Mouse (Mus musculus) midbrain, embryonic 12.5 days (tissue): ENCODE measurements around the gene Taf3. TPM values are rescaled to one million over a fixed set of nuclear protein-coding genes. Genes with fewer than 3 reads are reported as not detected.
A peak's percentile ranks its signal among the peaks of the same experiment; 100 is the strongest.

Experiments used
- ATAC-seq: fragments of 200-750 bp; cut with Nextera tagmentation; 2 replicates; pipeline ENCODE4 v1.8.0; 2017; ENCODE audit warnings: low read depth, moderate TSS enrichment, moderate library complexity; ENCODE audit not compliant: low FRiP score
- H3K27ac ChIP-seq: fragments of 300-500 bp; sonication (generic); replicated peaks from 2 replicates; pipeline ENCODE4 v1.5.1; 2016; ENCODE audit warnings: mild to moderate bottlenecking
- H3K27me3 ChIP-seq: fragments of 300-500 bp; sonication (generic); 2 replicates; pipeline ENCODE4 v1.6.1; 2016; ENCODE audit warnings: mild to moderate bottlenecking
- H3K36me3 ChIP-seq: fragments of 300-500 bp; sonication (generic); 2 replicates; pipeline ENCODE4 v1.6.1; 2016
- H3K4me1 ChIP-seq: fragments of 300-500 bp; sonication (generic); 2 replicates; pipeline ENCODE4 v1.6.1; 2016
- H3K4me2 ChIP-seq: fragments of 300-500 bp; sonication (generic); replicated peaks from 2 replicates; pipeline ENCODE4 v1.6.1; 2016; ENCODE audit warnings: mild to moderate bottlenecking, moderate library complexity
- H3K4me3 ChIP-seq: fragments of 300-500 bp; sonication (generic); 2 replicates; pipeline ENCODE4 v1.5.1; 2016; ENCODE audit warnings: mild to moderate bottlenecking
- H3K9ac ChIP-seq: fragments of 300-500 bp; sonication (generic); replicated peaks from 2 replicates; pipeline ENCODE4 v1.6.1; 2016; ENCODE audit warnings: mild to moderate bottlenecking, moderate library complexity
- H3K9me3 ChIP-seq: fragments of 300-500 bp; sonication (generic); 2 replicates; pipeline ENCODE4 v1.6.1; 2016; ENCODE audit warnings: mild to moderate bottlenecking
- whole genome bisulfite sequencing: fragments of 180-500 bp; shearing (Covaris S2); methylation state at CpG from one replicate; pipeline ENCODE4 v1.1.7; 2016; 5-methylcytosine and 5-hydroxymethylcytosine counted together
- polyA plus RNA-seq: library from polyadenylated mRNA; unstranded; fragments of >200 nt; fragmentation: Nextera tagmentation; extraction: Ambion mirVana; gene quantifications from 2 replicates; pipeline ENCODE4 v1.2.1, GENCODE M21; 2016

Gene Taf3
- polyA plus RNA-seq, 1 experiment from 2014 or later = 18.1 TPM

DNA sequence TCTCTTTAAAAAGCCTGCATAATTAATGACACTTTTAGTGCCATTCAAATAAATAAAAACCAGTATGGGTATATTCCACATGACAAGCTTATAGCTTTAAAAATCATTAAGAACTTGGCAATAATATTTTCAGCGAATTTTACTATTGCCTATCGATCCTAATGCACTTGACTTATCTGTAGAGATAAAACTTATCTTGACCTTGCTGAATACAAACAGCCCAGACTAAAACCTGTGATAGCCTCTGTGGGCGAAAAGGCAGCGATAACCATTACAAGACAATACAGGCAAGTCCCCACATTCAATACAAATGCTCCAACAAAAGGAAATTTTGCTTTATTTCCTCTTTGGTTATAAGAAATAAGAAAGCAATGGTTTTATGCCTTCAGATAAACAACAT, 39.8 kb downstream of the Taf3 start:
- H3K4me1 ChIP-seq = no peaks in the 10 kb centered on the region
- no peak overlapping the region for H3K4me3 ChIP-seq
- H3K27me3 ChIP-seq = no peaks in the 10 kb centered on the region
- H3K36me3 ChIP-seq = no peaks in the 10 kb centered on the region
- no peak overlapping the region for H3K27ac ChIP-seq
- no peak for ATAC-seq
- H3K4me2 ChIP-seq = no peak overlapping the region
- 89% methylated on average over 4 of the region's 4 CpGs for WGBS
- no peaks in the 10 kb centered on the region for H3K9me3 ChIP-seq
- H3K9ac ChIP-seq = no peak overlapping the region

DNA sequence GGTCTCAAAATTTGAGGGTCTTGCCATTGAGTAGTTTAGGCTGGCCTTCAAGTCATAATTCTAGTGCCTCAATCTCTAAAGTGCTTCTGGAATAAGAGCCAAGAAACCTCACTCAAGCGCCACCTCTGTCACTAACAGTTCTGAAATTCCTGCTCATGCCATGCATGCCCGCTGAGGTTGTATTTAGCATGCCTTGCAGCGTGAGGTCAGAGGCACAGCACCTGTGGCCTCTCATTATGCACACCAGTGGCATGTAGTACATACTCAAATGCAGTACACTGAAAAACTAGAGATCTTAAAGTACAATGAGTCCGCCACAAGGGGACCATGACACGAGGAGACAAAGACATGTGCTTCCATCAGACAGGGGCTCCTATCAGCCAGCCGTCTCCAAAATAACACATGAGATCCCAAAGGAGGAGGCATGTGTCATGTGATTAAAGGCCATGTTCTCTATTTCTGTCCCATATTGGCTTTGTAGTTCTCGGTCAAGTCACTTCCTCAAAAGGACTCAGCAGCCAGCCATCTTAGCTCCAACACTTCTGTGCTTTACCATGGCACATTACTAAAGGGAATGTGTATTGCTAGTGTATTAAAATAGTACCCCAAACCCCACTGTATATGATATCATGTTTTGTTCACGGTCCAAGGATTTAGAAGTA, 43.3 kb downstream of the Taf3 start:
- no peaks in the 10 kb centered on the region for H3K4me1 ChIP-seq
- H3K36me3 ChIP-seq = no peaks in the 10 kb centered on the region
- no peak overlapping the region for H3K27ac ChIP-seq
- H3K4me3 ChIP-seq = no peak overlapping the region
- no peaks in the 10 kb centered on the region for H3K9me3 ChIP-seq
- no peak overlapping the region for H3K9ac ChIP-seq
- H3K27me3 ChIP-seq = no peaks in the 10 kb centered on the region
- H3K4me2 ChIP-seq = no peak overlapping the region
- ATAC-seq = 0 out of 2 replicates have a peak, but pooled peaks have one; percentile 28
- WGBS = 79% methylated on average over 8 of the region's 8 CpGs

DNA sequence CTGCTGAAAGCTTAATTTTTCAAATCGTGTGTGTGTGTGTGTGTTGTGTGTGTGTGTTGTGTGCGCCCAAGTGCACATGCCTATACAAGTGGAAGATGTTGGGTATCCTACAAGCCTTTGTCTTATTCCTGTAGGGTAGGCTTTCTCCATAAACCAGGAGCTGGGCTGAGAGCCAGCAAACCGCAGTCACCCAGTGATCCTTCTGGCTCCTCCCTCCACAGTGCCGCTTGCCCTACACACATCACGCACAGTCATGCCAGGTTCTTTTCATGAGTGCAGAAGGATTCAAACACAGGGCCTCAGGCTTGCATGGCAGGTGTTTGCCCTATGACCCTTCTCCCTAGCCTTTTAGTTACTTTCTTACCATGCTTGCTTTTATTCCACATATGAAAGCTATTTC, 45.0 kb downstream of the Taf3 start:
- 84% methylated on average over 5 of the region's 5 CpGs for WGBS
- Histone ChIP-seq H3K9me3 (no peaks in the 10 kb centered on the region), H3K27me3 (no peaks in the 10 kb centered on the region), H3K4me2 (no peak overlapping the region), H3K4me3 (no peak overlapping the region), H3K9ac (no peak overlapping the region), H3K27ac (no peak overlapping the region), H3K36me3 (no peaks in the 10 kb centered on the region), H3K4me1 (no peaks in the 10 kb centered on the region)
- no peak for ATAC-seq

DNA sequence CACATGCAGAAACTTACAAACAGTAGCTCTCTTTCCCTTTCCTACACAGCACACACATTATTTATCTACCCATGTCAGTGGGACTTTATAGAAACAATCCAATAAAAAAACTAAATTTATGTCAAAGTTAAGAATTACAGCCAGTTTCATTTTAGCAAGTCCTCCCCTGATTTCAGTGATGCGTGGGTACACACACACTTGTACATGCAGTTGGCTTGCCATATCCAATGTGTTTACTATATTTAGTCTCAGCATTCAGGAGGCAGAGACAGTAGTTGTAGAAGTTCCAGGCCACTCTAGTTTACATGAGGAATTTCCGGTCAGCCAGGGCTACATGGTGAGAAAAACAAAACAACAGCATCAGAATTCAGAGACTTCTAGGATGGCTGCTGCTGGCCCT, 46.8 kb downstream of the Taf3 start:
- Histone ChIP-seq H3K4me1 (no peaks in the 10 kb centered on the region), H3K9me3 (no peaks in the 10 kb centered on the region), H3K4me3 (no peak overlapping the region), H3K27me3 (no peaks in the 10 kb centered on the region), H3K9ac (no peak overlapping the region), H3K4me2 (no peak overlapping the region), H3K36me3 (no peaks in the 10 kb centered on the region), H3K27ac (no peak overlapping the region)
- ATAC-seq = no peak
- WGBS = 88% methylated on average over 2 of the region's 2 CpGs

DNA sequence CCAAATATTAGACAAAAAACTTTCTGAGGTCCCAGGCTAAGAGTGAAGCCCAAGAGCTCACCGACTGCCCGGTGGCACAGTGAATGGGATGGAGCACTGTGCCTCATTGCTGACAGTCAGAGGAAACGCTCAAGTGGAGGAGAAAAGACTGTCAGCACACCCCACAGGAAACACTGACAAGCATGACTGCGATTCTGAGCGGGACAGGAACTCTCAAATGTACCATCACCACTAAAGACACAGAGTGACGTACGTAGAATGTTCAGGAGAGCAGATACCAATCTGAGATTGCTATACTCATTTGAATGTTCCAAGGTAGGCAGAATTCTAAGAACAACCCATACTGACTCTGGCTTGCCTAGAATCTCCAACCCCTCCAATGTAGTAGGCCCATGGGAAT, 50.9 kb downstream of the Taf3 start:
- no peak for ATAC-seq
- no peak overlapping the region for H3K4me2 ChIP-seq

DNA sequence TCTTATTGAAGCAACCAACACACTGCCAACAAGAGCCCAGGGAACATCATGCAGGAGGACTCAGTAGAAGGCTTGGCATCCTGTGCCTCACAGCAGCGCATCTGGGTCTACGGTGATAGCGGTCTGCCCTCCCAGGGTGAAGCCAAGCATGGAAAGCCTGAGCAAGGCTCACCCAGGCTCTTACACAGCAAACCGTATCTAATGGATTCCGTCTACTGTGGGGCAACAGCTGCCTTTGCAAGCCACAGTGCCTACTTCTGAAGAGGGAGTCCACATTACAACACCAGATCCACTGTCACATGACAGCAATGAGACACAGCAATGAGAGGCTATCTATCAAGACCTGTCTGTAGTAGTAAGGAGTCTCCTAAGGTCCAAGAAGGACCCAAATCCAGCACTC, 52.3 kb downstream of the Taf3 start:
- no peak overlapping the region for H3K27ac ChIP-seq
- no peaks in the 10 kb centered on the region for H3K4me1 ChIP-seq
- H3K36me3 ChIP-seq = no peaks in the 10 kb centered on the region
- ATAC-seq = peak; percentile 45; the same call in 1 of the 2 replicates
- H3K4me2 ChIP-seq = no peak overlapping the region
- no peak overlapping the region for H3K9ac ChIP-seq
- no peaks in the 10 kb centered on the region for H3K9me3 ChIP-seq
- H3K4me3 ChIP-seq = no peak overlapping the region
- WGBS = 83% methylated on average over 5 of the region's 5 CpGs
- no peaks in the 10 kb centered on the region for H3K27me3 ChIP-seq

More for the DNA sequence above, 50.9 kb downstream of the Taf3 start:
- H3K4me1 ChIP-seq = no peaks in the 10 kb centered on the region
- no peaks in the 10 kb centered on the region for H3K27me3 ChIP-seq
- 94% methylated on average over 7 of the region's 7 CpGs for WGBS
- H3K36me3 ChIP-seq = no peaks in the 10 kb centered on the region
- no peaks in the 10 kb centered on the region for H3K9me3 ChIP-seq
- H3K9ac ChIP-seq = no peak overlapping the region
- H3K4me3 ChIP-seq = no peak overlapping the region
- H3K27ac ChIP-seq = no peak overlapping the region

DNA sequence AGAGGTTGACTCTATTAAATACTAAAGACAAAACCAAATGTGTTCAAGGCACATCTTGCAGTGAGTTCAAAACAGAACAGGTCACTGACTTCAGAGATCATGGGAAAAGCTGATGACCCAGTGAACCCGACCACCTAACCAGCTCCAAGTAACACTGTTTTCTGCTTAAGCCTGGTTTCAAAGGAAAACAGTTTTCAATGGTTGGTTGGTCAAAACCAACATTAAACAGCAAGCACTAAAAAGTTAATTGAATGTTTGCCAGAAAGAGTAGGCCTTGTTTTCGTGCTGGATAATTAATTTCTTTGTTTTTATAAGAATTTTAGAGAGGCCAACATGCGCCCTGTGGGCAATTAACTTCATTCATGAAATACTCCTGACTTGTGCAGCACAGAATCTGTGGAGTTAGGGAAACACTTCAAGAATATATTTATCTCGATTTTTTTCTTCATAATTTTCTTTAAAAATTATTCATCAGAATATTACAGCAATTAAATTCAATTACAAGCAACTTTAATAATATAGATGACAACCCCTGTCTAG, 57.6 kb downstream of the Taf3 start:
- WGBS = 37% methylated on average over 4 of the region's 4 CpGs
- H3K27me3 ChIP-seq = no peaks in the 10 kb centered on the region
- no peaks in the 10 kb centered on the region for H3K36me3 ChIP-seq
- no peak for ATAC-seq
- no peak overlapping the region for H3K4me2 ChIP-seq
- peaks cover 7% of the 10 kb centered on the region for H3K4me1 ChIP-seq
- H3K4me3 ChIP-seq = no peak overlapping the region
- no peak overlapping the region for H3K27ac ChIP-seq
- H3K9me3 ChIP-seq = no peaks in the 10 kb centered on the region
- H3K9ac ChIP-seq = no peak overlapping the region

DNA sequence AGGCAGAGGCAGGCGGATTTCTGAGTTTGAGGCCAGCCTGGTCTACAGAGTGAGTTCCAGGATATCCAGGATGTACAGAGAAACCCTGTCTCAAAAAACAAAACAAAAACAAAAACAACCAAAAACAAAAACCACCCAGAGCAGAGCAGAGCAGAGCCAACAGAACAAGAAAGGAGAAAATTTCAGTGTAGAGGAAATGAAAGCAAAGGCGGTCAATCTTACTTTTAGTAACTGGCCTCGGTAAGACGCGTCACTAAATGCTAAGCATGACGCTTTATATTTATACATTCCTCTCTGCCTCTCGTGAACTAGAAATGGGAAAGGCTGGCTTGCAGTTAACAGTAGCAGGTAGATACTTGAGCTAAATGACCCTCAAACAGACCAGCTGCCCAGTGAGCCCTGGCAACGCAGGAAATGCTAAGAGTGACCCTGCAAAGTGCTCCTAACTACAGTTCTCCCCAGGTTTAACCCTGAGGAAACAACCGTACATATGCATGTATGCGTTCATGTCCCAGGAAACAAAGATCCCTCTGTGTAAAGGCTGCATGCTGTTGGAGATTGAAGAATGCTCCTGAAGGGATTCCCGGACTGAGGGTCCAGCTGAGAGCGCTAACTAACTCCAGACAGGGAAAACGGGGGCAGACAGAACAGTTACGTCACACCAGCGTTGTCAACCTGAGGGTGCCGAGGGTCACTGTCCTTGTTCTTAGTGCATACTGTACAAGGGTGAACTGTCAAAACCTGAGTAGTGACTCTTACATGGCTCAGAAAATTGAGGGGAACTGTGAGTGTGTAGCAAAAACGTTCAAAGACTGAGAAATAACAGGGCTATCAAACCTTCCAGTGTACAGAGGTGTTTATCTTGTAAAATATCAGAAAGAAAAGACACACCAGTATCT, 58.5 kb downstream of the Taf3 start:
- Histone ChIP-seq H3K36me3 (no peaks in the 10 kb centered on the region), H3K27ac (no peak overlapping the region), H3K9ac (no peak overlapping the region), H3K4me2 (no peak overlapping the region), H3K9me3 (no peaks in the 10 kb centered on the region), H3K27me3 (no peaks in the 10 kb centered on the region), H3K4me3 (no peak overlapping the region), H3K4me1 (peaks cover 11% of the 10 kb centered on the region)
- no peak for ATAC-seq
- 76% methylated on average over 17 of the region's 17 CpGs for WGBS

DNA sequence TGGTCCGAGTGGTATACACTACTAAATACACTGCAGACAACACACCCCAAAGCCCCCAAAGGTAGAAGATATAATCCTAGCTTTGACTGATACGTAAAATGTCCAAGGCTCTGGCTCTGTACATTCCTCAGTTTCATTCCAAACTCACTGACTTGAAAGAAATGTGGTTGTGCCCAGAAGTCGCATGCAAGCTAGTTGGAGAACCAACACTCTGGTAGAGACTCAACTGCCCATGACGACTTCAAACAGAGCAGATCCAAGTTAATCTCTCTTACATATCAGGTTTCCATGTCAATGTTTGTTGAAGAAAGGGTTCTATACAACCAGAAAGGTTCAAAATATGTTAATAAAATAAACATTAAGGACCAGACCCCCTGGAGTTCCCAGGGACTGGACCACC, 60.1 kb downstream of the Taf3 start:
- H3K4me3 ChIP-seq = no peak overlapping the region
- WGBS = 84% methylated on average over 4 of the region's 4 CpGs
- no peaks in the 10 kb centered on the region for H3K36me3 ChIP-seq
- no peaks in the 10 kb centered on the region for H3K9me3 ChIP-seq
- no peak overlapping the region for H3K27ac ChIP-seq
- H3K4me2 ChIP-seq = no peak overlapping the region
- H3K9ac ChIP-seq = no peak overlapping the region
- H3K27me3 ChIP-seq = no peaks in the 10 kb centered on the region
- no peak for ATAC-seq
- H3K4me1 ChIP-seq = peaks cover 11% of the 10 kb centered on the region

DNA sequence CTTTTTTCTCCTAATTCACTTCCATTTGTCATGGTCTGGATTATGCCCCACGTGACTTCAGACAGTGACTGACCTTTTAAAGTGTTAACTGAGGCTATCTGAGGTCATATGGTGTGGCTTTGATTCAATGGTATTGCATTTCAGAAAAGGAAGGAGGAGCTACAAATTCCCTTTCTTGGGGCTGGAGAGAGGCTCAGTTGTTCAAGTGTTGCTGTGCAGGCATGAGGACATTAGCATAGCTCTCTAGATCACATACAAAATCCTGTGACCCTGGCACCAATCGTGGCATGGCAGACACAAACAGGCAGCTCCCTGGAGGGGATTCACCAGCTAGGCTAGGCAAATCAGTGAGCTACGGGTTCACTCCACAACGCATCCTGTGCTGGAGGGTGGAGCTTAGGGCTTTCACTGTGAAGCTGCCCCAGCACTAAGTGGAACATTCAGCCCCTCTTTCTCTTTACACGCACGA, 62.4 kb downstream of the Taf3 start:
- peak overlapping the region; percentile 16 for H3K4me2 ChIP-seq
- 4% methylated on average over 6 of the region's 6 CpGs for WGBS
- peak overlapping the region; percentile 32; the same call in 1 of the 2 replicates for H3K27ac ChIP-seq
- H3K4me1 ChIP-seq = peaks cover 14% of the 10 kb centered on the region
- H3K9me3 ChIP-seq = no peaks in the 10 kb centered on the region
- no peaks in the 10 kb centered on the region for H3K27me3 ChIP-seq
- no peak overlapping the region for H3K9ac ChIP-seq
- H3K36me3 ChIP-seq = no peaks in the 10 kb centered on the region
- ATAC-seq = peak; percentile 85
- no peak overlapping the region for H3K4me3 ChIP-seq

DNA sequence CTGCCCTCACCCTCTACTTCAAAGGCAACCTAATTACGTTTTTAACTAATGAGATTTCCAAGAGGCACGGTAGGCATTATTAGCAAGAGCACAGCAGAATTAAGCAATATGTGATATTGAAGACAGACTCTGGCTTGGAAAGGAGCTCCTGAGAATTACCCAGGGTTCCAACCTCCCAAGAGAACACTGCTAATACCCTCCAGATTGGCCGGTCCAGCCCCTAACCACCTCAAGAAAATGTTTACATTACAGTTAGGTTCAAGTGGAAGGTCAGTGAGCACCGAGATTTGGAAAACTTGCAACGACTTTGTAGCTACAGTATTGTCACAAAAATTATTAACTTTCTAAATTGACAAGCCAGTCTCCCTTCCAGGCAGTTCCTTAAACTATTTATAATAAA, 66.0 kb downstream of the Taf3 start:
- ATAC-seq = no peak
- 42% methylated on average over 5 of the region's 5 CpGs for WGBS
- Histone ChIP-seq H3K4me2 (no peak overlapping the region), H3K27ac (no peak overlapping the region), H3K9ac (no peak overlapping the region), H3K9me3 (no peaks in the 10 kb centered on the region), H3K4me3 (no peak overlapping the region), H3K27me3 (no peaks in the 10 kb centered on the region), H3K4me1 (peaks cover 14% of the 10 kb centered on the region), H3K36me3 (no peaks in the 10 kb centered on the region)

DNA sequence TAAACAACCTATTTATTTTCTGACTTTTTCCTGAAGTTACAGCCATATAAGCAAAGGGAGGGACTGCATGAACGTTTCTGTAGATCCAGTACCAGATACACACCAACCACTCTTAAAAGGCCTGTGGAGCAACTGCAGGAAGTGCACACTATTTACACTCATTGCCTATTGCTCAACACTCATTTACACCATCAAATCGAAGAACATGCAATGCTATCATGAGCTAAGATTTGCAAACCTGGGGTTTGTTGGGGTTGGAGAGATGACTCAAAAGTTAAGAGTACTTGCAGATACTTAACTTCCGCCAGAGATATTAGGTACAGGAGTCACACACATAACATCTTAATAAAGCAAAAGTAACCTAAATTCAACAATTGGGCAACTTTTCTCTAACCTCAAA, 76.5 kb downstream of the Taf3 start:
- 86% methylated on average over 3 of the region's 3 CpGs for WGBS

More for the DNA sequence above, 76.5 kb downstream of the Taf3 start:
- Histone ChIP-seq H3K4me2 (no peak overlapping the region), H3K4me3 (no peak overlapping the region), H3K27me3 (no peaks in the 10 kb centered on the region), H3K9me3 (no peaks in the 10 kb centered on the region), H3K36me3 (no peaks in the 10 kb centered on the region), H3K4me1 (no peaks in the 10 kb centered on the region), H3K9ac (no peak overlapping the region), H3K27ac (no peak overlapping the region)
- ATAC-seq = no peak
